Mouse (Mus musculus) intestine, postnatal 0 days (tissue): ENCODE data around the gene Vegfa. TPM values are rescaled to one million over a fixed set of nuclear protein-coding genes. Genes with fewer than 3 reads are reported as not detected.

ENCODE experiments used
- ATAC-seq: fragments of 200-750 bp; cut with Nextera tagmentation; 2 replicates; pipeline ENCODE4 v1.8.0; 2017; ENCODE audit warnings: mild to moderate bottlenecking, moderate TSS enrichment, moderate library complexity
- H3K27ac ChIP-seq: fragments of 300-500 bp; sonication (generic); 2 replicates; pipeline ENCODE4 v1.5.1; 2014; ENCODE audit warnings: mild to moderate bottlenecking, low read depth, low read length, moderate library complexity
- H3K27me3 ChIP-seq: fragments of 300-500 bp; sonication (generic); replicated peaks from 2 replicates; pipeline ENCODE4 v1.6.1; 2014; ENCODE audit warnings: low read length, mixed read lengths; ENCODE audit not compliant: control insufficient read depth, insufficient read depth
- H3K36me3 ChIP-seq: fragments of 300-500 bp; sonication (generic); 2 replicates; pipeline ENCODE4 v1.6.1; 2014; ENCODE audit warnings: mild to moderate bottlenecking, moderate library complexity; ENCODE audit not compliant: control insufficient read depth, insufficient read depth
- H3K4me1 ChIP-seq: fragments of 300-500 bp; sonication (generic); replicated peaks from 2 replicates; pipeline ENCODE4 v1.6.1; 2014; ENCODE audit warnings: antibody characterized with exemption, low read length, mixed read lengths; ENCODE audit not compliant: control insufficient read depth, insufficient read depth
- H3K4me2 ChIP-seq: fragments of 300-500 bp; sonication (generic); replicated peaks from 2 replicates; pipeline ENCODE4 v1.6.1; 2014; ENCODE audit warnings: low read depth, mild to moderate bottlenecking, moderate library complexity
- H3K4me3 ChIP-seq: fragments of 300-500 bp; sonication (generic); 2 replicates; pipeline ENCODE4 v1.5.1; 2014; ENCODE audit warnings: low read depth, low read length
- H3K9ac ChIP-seq: fragments of 300-500 bp; sonication (generic); 2 replicates; pipeline ENCODE4 v1.6.1; 2014; ENCODE audit warnings: mild to moderate bottlenecking, low read depth, low read length
- H3K9me3 ChIP-seq: fragments of 300-500 bp; sonication (generic); 2 replicates; pipeline ENCODE4 v1.6.1; 2016; ENCODE audit warnings: mixed run types; ENCODE audit not compliant: control insufficient read depth
- CTCF ChIP-seq: sonication (generic); IDR thresholded peaks from 2 replicates; pipeline ENCODE4 v1.5.1; 2016; ENCODE audit warnings: low read depth, mild to moderate bottlenecking, control low read depth, antibody characterized with exemption, moderate library complexity
- WGBS: fragments of 180-500 bp; shearing (Covaris S2); extraction: QIAGEN DNeasy Blood & Tissue Kit; methylation state at CpG from one replicate; pipeline ENCODE4 v1.1.7; 2014; 5-methylcytosine and 5-hydroxymethylcytosine counted together
- polyA plus RNA-seq: library from polyadenylated mRNA; unstranded; fragments of >200 nt; fragmentation: Nextera tagmentation; extraction: Ambion mirVana; gene quantifications from 2 replicates; pipeline ENCODE4 v1.2.1, GENCODE M21; 2015

Vegfa gene
- polyA plus RNA-seq, 1 experiment from 2014 or later = 5.9 TPM

DNA sequence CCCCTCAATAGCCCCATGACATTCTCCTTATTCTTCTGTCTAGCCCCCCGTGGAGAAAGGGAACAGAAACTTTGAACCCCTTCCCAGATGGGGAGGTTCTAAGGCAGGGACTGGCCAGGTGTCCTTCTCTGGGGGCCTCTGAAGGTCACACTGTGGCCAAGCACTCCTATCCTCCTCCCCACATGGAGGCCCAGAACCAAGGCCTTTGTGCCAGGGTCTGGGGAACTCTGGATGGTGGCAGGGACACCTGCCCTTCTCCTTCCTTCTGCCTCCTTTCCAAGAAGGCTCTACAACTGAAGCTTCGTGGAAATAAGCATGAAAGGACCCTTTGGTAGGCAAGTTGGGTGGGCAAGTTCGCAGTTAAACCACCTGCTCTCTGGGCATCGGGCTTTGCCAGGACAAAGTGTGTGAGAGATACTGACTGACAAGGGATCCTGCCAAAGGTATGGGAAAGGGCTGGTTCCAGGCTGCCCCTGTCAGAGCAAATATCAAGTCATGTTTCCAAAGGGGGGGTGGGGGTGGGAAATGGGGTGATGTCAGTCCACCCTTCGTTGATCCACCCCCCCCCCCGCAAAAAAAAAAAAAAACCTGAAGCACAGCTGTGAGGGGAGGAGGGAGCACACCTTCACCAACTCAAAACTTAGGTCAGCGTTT, 2.5 kb downstream of the Vegfa start:
- WGBS = 8% methylated on average over 7 of the region's 7 CpGs
- H3K4me1 ChIP-seq = peaks cover 5% of the 10 kb centered on the region

DNA sequence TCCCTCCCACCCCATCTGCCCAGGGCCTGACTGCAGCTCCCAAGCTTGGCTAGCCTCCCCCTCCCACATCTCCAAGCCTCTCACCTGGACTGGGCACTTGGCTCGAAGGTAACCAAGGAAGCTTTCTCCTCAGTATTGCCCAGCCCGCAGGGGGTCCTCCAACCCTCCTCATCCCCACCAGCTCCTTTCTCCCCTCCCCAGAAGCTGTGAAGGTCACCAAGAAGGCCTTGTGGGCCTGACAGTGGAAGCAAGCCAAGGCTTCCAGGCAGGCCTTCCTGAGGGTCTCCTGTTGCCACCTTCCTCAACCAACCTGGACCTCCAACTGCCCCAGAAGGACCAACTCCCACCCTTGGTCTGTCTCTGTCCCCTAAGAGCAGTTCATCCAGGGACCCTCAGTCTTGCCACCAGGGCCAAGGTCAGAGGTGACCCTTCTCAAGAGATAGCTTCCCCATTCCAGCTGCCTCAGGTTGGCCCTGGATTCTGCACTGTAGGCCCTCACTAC, 3.1 kb downstream of the Vegfa start:
- H3K36me3 ChIP-seq = peaks cover 26% of the 10 kb centered on the region
- 27% methylated on average over 2 of the region's 2 CpGs for WGBS
- peaks cover 5% of the 10 kb centered on the region for H3K4me1 ChIP-seq

More for the DNA sequence above, 2.5 kb downstream of the Vegfa start:
- TF ChIP-seq CTCF = no peak
- no peaks in the 10 kb centered on the region for H3K27me3 ChIP-seq
- no peaks in the 10 kb centered on the region for H3K9me3 ChIP-seq
- peaks cover 20% of the 10 kb centered on the region for H3K36me3 ChIP-seq
- peak overlapping the region; percentile 83 for H3K4me2 ChIP-seq
- peak overlapping the region; percentile 94 for H3K4me3 ChIP-seq
- peak overlapping the region; percentile 99 for H3K9ac ChIP-seq
- ATAC-seq = no peak
- H3K27ac ChIP-seq = peak overlapping the region; percentile 96

DNA sequence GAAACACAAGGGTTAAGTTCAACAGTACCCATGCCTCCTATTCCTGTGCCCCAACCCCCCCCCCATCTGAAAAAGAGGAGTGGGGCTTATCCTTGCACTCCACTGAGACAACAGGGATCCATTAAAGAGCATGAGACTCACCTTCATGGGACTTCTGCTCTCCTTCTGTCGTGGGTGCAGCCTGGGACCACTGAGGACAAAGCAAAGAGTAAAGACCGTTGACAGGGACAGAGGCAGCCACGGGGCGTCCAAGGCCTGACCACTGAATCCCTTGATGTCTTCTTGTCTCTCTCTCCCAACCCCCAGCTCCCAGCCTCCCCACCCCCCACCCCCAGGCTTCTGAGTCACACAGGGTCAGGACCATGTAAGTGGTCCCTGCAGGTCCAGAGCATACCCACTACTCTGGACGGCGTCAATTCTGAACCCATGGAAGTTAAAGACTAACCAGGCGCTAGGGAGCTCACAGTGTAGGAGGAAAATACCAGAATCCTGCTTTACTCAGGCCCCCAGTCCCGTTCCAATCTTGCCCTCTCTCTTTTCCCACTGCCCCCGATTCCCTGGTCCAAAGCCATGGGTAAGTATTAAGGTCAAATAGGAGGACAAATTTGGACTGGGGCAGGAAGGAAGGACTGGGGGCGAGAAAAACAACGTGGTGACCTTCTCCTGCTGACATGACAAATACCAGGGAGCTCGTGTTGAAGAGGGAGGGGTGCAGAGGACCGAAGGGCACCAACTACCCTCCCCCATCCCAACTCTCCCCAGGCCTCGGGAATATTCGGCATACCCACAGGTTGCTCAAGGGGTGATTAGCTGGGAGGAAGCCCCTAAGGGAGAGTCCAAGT, 3.7 kb downstream of the Vegfa start:
- Histone ChIP-seq H3K4me3 (peak overlapping the region; percentile 94), H3K4me1 (peaks cover 5% of the 10 kb centered on the region), H3K4me2 (peak overlapping the region; percentile 83), H3K27ac (peak overlapping the region; percentile 96), H3K9me3 (no peaks in the 10 kb centered on the region), H3K9ac (peak overlapping the region; percentile 99), H3K27me3 (no peaks in the 10 kb centered on the region), H3K36me3 (peaks cover 32% of the 10 kb centered on the region)
- WGBS = 24% methylated on average over 15 of the region's 15 CpGs
- no peak for ATAC-seq
- TF ChIP-seq CTCF = no peak

More for the DNA sequence above, 3.1 kb downstream of the Vegfa start:
- no peak for TF ChIP-seq CTCF
- Histone ChIP-seq H3K27me3 (no peaks in the 10 kb centered on the region), H3K4me2 (peak overlapping the region; percentile 83), H3K9ac (peak overlapping the region; percentile 99), H3K9me3 (no peaks in the 10 kb centered on the region), H3K27ac (peak overlapping the region; percentile 96), H3K4me3 (peak overlapping the region; percentile 94)
- no peak for ATAC-seq

DNA sequence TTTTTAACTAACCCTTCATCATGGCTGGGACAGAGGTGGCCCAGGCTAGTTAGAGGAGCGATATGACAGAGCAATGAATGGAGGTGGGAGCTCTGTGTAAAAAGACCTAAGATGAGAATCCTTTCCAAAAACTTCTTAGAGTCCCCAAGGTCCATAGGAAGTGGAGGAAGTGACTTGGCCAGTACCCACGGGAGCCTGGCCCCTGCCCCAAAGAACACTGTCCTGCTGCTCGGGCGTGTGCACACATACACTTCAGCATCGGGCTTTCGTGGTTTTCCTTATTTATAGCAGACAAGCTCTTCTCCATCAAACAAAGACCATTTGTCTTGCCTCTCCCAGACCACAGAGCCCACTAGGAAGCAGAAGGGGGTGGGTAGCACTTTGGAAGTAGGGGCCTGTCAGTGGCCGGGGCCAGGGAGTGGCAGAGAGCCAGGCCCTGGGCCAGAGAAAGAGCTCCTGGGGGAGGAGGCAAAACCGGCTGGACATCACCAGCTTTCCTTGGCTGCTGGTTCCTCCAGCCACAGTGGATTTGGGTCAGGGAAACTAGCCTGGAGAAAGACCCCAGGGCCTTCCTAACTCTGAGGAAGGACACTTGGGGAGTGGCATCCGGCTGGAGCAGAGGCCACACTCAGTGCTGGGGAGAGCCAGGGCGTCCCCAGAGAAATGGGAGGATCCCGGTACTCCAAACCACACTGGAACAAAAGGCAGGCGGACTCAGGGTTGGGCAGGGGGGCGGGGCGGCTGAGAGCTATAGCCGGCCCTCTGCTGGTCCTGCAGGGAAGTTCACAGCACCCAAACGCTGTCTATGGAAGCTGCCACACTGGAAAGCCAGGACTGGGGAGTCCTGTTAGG, 4.9 kb downstream of the Vegfa start:
- ATAC-seq = peak; percentile 17
- Histone ChIP-seq H3K9me3 (no peaks in the 10 kb centered on the region), H3K4me3 (peak overlapping the region; percentile 94), H3K27ac (peak overlapping the region; percentile 96; the same call in 1 of the 2 replicates), H3K4me1 (peaks cover 5% of the 10 kb centered on the region), H3K27me3 (no peaks in the 10 kb centered on the region), H3K4me2 (peak overlapping the region; percentile 83), H3K36me3 (peaks cover 44% of the 10 kb centered on the region), H3K9ac (peak overlapping the region; percentile 46)
- WGBS = 10% methylated on average over 16 of the region's 16 CpGs
- peak; percentile 92 for TF ChIP-seq CTCF

DNA sequence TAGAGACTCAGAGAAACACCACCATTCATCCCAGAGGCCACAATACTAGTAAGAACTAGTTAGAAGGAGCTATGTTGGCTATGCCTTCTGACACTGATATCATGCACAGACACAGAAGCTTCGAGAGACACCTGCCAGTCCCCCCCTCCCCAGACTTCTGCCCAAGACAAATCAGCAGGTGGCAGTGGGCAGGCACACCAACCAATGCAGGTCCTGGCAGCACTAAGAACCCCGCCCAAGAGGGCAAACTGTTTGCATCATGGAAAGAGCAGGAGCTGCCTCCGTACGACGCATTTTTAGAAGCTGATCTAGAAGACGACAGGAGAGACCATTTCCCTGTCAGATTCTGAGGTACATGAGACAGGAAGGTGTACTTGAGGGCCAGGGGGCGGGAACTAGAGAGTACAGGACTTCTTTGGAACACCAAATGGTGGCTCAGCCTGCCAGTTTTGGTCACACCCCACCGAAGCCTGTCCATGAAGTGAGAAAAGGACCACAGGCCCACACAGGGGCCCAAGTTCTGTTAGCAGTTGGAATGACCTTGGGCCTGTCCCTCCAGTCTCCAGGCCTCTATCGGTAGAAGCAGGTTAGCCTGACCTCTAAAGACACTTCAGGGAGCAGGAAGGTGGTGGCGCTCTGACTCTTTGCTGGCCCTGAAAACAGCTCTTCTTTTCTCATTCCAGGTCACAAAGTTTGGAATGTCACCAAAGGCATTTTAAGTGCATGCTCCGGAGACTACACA, 6.1 kb downstream of the Vegfa start:
- no peaks in the 10 kb centered on the region for H3K9me3 ChIP-seq
- H3K27ac ChIP-seq = no peak overlapping the region
- H3K36me3 ChIP-seq = peaks cover 56% of the 10 kb centered on the region
- H3K4me3 ChIP-seq = no peak overlapping the region
- no peak overlapping the region for H3K9ac ChIP-seq
- no peaks in the 10 kb centered on the region for H3K27me3 ChIP-seq
- peaks cover 5% of the 10 kb centered on the region for H3K4me1 ChIP-seq
- TF ChIP-seq CTCF = no peak
- H3K4me2 ChIP-seq = peak overlapping the region; percentile 83
- WGBS = 65% methylated on average over 11 of the region's 11 CpGs
- ATAC-seq = no peak
